ENCODE assay signal across 8 mouse cellular contexts in genomic region chr14:103844011-103844549, GRCm38 (mm10). TPM values are rescaled to one million over a fixed set of nuclear protein-coding genes. Genes with fewer than 3 reads are reported as not detected.
A peak's percentile ranks its signal among the peaks of the same experiment; 100 is the strongest.
DNase-seq lines count a peak whose midpoint lies in the region; ATAC-seq and TF ChIP-seq lines count a peak whose summit lies in the region.

Gene Ednrb (minus strand): TSS chr14:103844402.

- intact Hi-C loops in heart, postnatal 36 days (cut with DNase I) = loop anchor here (2.0 to 10.0 kb wide), 5 partner anchors 38 to 183 kb away; no protein-coding TSS in a partner anchor

- ATAC-seq in lung, postnatal 0 days = peak; percentile 73
- ATAC-seq in stomach, embryonic 15.5 days (ENCODE audit: insufficient read depth, low FRiP score, low read depth) = peak; percentile 51

- peak within 1 kb of the TSS; percentile 35 for H3K4me3 ChIP-seq in embryonic fibroblast, embryonic 13.5 days (ENCODE audit: insufficient read depth, low read length)
- H3K4me3 ChIP-seq in lung, postnatal 0 days (ENCODE audit: low read depth, low read length) = peak within 1 kb of the TSS; percentile 55
- H3K4me3 ChIP-seq in stomach, embryonic 15.5 days (replicated peaks) = peak within 1 kb of the TSS; percentile 52

- no peak for TF ChIP-seq POLR2A in embryonic fibroblast, embryonic 13.5 days (IDR thresholded peaks at IDR 0.05; ENCODE audit: low read depth, low read length)

- WGBS in lung, postnatal 0 days = 2% methylated on average over 24 of the region's 24 CpGs
- 4% methylated on average over 24 of the region's 24 CpGs for WGBS in stomach, embryonic 15.5 days

- no peaks in the 10 kb centered on the region for H3K9me3 ChIP-seq in lung, postnatal 0 days (ENCODE audit: low read length)
- H3K9me3 ChIP-seq in stomach, embryonic 15.5 days = no peaks in the 10 kb centered on the region

- H3K27ac ChIP-seq in embryonic fibroblast, embryonic 13.5 days (ENCODE audit: insufficient read depth, low read length) = no peak within 1 kb of the TSS
- H3K27ac ChIP-seq in lung, postnatal 0 days (ENCODE audit: low read length) = peak within 1 kb of the TSS; percentile 76
- peak within 1 kb of the TSS; percentile 79 for H3K27ac ChIP-seq in stomach, embryonic 15.5 days

- no peaks in the 10 kb centered on the region for H3K4me1 ChIP-seq in embryonic fibroblast, embryonic 13.5 days (ENCODE audit: control insufficient read depth, insufficient read depth, low read length)
- no peaks in the 10 kb centered on the region; the same call in 1 of the 2 replicates for H3K4me1 ChIP-seq in lung, postnatal 0 days (ENCODE audit: insufficient read depth, low read depth, low read length)
- no peaks in the 10 kb centered on the region for H3K4me1 ChIP-seq in stomach, embryonic 15.5 days

- H3K4me2 ChIP-seq in lung, postnatal 0 days (replicated peaks; ENCODE audit: low read depth, low read length) = peak within 1 kb of the TSS; percentile 64
- H3K4me2 ChIP-seq in stomach, embryonic 15.5 days = peak within 1 kb of the TSS; percentile 88

- DNase-seq in urinary bladder, adult 2 months (ENCODE audit: low spot score) = peak; percentile 21
- no peak for DNase-seq in urinary bladder, postnatal 10 days (ENCODE audit: low spot score)
- DNase-seq in heart, postnatal 36 days = peak; percentile 41 to 69
- peak; percentile 30 to 45 for DNase-seq in layer of hippocampus, postnatal 10 days (ENCODE audit: low spot score in 2 of 2)
- DNase-seq in lung, postnatal 0 days (ENCODE audit: low spot score) = peak; percentile 67
- DNase-seq in spleen, postnatal 10 days (ENCODE audit: low spot score in 2 of 2) = no peak

- H3K27me3 ChIP-seq in lung, postnatal 0 days (replicated peaks; ENCODE audit: insufficient read depth, low read length) = no peaks in the 10 kb centered on the region
- H3K27me3 ChIP-seq in stomach, embryonic 15.5 days (replicated peaks) = no peaks in the 10 kb centered on the region

- H3K9ac ChIP-seq in lung, postnatal 0 days (replicated peaks; ENCODE audit: low read depth) = peak within 1 kb of the TSS; percentile 20
- peak within 1 kb of the TSS; percentile 34 for H3K9ac ChIP-seq in stomach, embryonic 15.5 days

- TF ChIP-seq CTCF in embryonic fibroblast, embryonic 13.5 days (IDR thresholded peaks at IDR 0.05; ENCODE audit: borderline replicate concordance, insufficient read depth, low read length) = no peak
- TF ChIP-seq CTCF in lung, postnatal 0 days (IDR thresholded peaks at IDR 0.05) = peak; percentile 28

- TF ChIP-seq EP300 in lung, postnatal 0 days (IDR thresholded peaks at IDR 0.05) = no peak

- H3K36me3 ChIP-seq in lung, postnatal 0 days (ENCODE audit: insufficient read depth, low read length) = no peaks in the 10 kb centered on the region
- H3K36me3 ChIP-seq in stomach, embryonic 15.5 days = no peaks in the 10 kb centered on the region

RNA-seq across cellular contexts. Expression of gene Ednrb, which starts in this region (rescaled TPM):
- 11.5 and 16.1 TPM in 2 replicates for polyA plus RNA-seq in urinary bladder, adult 2 months (2012; rRNA removed)
- polyA plus RNA-seq in embryonic fibroblast, embryonic 13.5 days (2011; ENCODE audit: insufficient read length, low read depth, missing spikeins) = 5.4 and 11.4 TPM in 2 replicates
- 10 to 100 TPM; 14.4 to 20.5 TPM for total RNA-seq in heart, postnatal 36 days (2021)
- total RNA-seq in layer of hippocampus, postnatal 10 days (2021) = 100 to 1,000 TPM; 134 to 138 TPM
- polyA plus RNA-seq in lung, postnatal 0 days (2015; fragmentation: Nextera tagmentation; extraction: Ambion mirVana) = 116 and 139 TPM in 2 replicates
- 109 and 116 TPM in 2 replicates for polyA plus RNA-seq in stomach, embryonic 15.5 days (2015; fragmentation: Nextera tagmentation; extraction: Ambion mirVana)

Comparison
In these comparisons a context has a peak if more than half of its experiments do, and no peak if none do; other contexts are left out.
1. RNA of gene Ednrb (total RNA-seq): 134 to 138 TPM in layer of hippocampus, postnatal 10 days; 14.4 to 20.5 TPM in heart, postnatal 36 days; every median in the first group is over 4 times any median in the second.
2. DNase-seq: peak in urinary bladder, adult 2 months (single experiment), heart, postnatal 36 days (2 of 2), layer of hippocampus, postnatal 10 days (2 of 2) and lung, postnatal 0 days (single experiment); none in urinary bladder, postnatal 10 days (single experiment) and spleen, postnatal 10 days (0 of 2).
3. Peak in every context shown above with its lines, with median percentiles within 50 percentile points of each other: H3K4me3 ChIP-seq.